Mouse (Mus musculus): ENCODE results near the gene Zfr. TPM values are rescaled to one million over a fixed set of nuclear protein-coding genes. Genes with fewer than 3 reads are reported as not detected.

Zfr gene
- polyA plus RNA-seq, 1 experiment from 2014 or later, result 114 TPM

DNA sequence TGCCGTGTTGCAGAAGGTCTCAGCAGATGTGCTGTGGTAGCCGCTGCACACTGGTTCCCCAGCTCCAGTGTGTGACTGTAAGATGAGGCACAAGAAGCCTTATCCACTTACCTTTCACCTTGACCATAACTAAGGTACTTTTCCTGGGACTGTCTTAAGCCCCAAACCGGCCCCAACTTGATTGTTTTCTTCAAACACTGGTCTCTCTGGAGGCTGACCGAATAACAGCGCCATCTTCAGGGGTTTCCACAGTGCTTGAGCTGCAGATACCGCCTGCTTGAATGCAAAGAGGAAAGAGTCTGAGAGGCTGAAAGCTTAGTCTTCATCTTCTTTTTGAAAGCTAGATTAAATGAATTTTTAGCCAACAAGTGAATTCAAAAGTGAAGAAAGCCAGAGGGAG, 113.8 kb downstream of the Zfr start:
- H3K4me1 ChIP-seq, result peaks cover 14% of the 10 kb centered on the region
- no peak for ATAC-seq (ENCODE audit: insufficient number of reproducible peaks, low FRiP score, low TSS enrichment, low read depth)
- H3K36me3 ChIP-seq, result peaks cover 20% of the 10 kb centered on the region
- no peaks in the 10 kb centered on the region for H3K9me3 ChIP-seq (replicated peaks)
- 78% methylated on average over 6 of the region's 6 CpGs for WGBS
- H3K27me3 ChIP-seq, result no peaks in the 10 kb centered on the region
- no peak overlapping the region for H3K4me3 ChIP-seq (replicated peaks)
- H3K9ac ChIP-seq, result no peak overlapping the region
- H3K4me2 ChIP-seq (replicated peaks), result no peak overlapping the region
- no peak overlapping the region for H3K27ac ChIP-seq (replicated peaks)

GRCm38 (mm10) chr15:12232429-12232828, 114.8 kb downstream of the Zfr start:
- Histone ChIP-seq H3K36me3 (peaks cover 27% of the 10 kb centered on the region), H3K9ac (no peak overlapping the region), H3K27me3 (no peaks in the 10 kb centered on the region), H3K4me2 (replicated peaks) (no peak overlapping the region), H3K4me3 (replicated peaks) (no peak overlapping the region), H3K27ac (replicated peaks) (peak overlapping the region; percentile 28; the same call in 1 of the 2 replicates), H3K9me3 (replicated peaks) (no peaks in the 10 kb centered on the region), H3K4me1 (peaks cover 14% of the 10 kb centered on the region)
- 49% methylated on average over 11 of the region's 11 CpGs for WGBS
- no peak for ATAC-seq (ENCODE audit: insufficient number of reproducible peaks, low FRiP score, low TSS enrichment, low read depth)

DNA sequence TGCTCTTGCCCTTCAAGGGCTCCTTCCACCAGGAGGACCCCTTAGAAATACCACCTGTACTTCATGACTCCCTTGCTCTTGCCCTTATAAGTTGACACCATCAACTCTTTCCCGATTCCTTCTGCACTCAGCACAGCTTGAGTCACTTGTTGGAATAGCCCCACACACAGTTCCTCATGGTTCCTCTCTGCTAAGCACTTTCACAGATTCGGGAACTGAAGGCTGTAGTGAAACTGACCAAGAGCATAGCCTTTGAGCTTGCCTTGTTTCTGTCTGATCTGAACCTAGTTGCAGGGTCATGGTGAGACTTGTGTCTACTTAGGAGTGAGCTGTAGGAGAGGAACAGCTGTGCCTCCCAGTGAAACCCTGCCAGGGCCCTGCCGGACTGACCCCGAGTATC, 115.4 kb downstream of the Zfr start:
- Histone ChIP-seq H3K9me3 (replicated peaks) (no peaks in the 10 kb centered on the region), H3K9ac (no peak overlapping the region), H3K36me3 (peaks cover 32% of the 10 kb centered on the region), H3K27ac (replicated peaks) (no peak overlapping the region), H3K4me1 (peaks cover 14% of the 10 kb centered on the region), H3K4me3 (replicated peaks) (no peak overlapping the region), H3K27me3 (no peaks in the 10 kb centered on the region), H3K4me2 (replicated peaks) (no peak overlapping the region)
- ATAC-seq (ENCODE audit: insufficient number of reproducible peaks, low FRiP score, low TSS enrichment, low read depth), result no peak
- 86% methylated on average over 4 of the region's 4 CpGs for WGBS

MicroRNAs within 50 kb of the gene (microRNA counts, 519-probe panel; counts per million panel counts)
- 1,575 counts per million, percentile 15 among the panel's probes with 10 or more counts for microRNA mmu-miR-1898

Small RNAs within 50 kb of the gene (microRNA-seq; reads per million reads assigned to microRNA genes)
- gene Mir1898 (ENCODE audit: borderline number of aligned reads), result not detected

Other genes starting within 250 kb of the Zfr start
- 5.3 and 5.6 TPM in 2 replicates for gene Npr3, start 210.5 kb upstream of the Zfr start, polyA plus RNA-seq (2015; fragmentation: Nextera tagmentation; extraction: Ambion mirVana)
- gene Sub1, start 120.8 kb upstream of the Zfr start, polyA plus RNA-seq (2015; fragmentation: Nextera tagmentation; extraction: Ambion mirVana), result 614 and 655 TPM in 2 replicates
- gene Mtmr12, start 87.2 kb downstream of the Zfr start, polyA plus RNA-seq (2015; fragmentation: Nextera tagmentation; extraction: Ambion mirVana), result 14.6 and 16.2 TPM in 2 replicates
- gene Golph3, start 203.6 kb downstream of the Zfr start, polyA plus RNA-seq (2015; fragmentation: Nextera tagmentation; extraction: Ambion mirVana), result 91.9 and 93.5 TPM in 2 replicates
- gene 1810049J17Rik, start 204.1 kb downstream of the Zfr start, polyA plus RNA-seq (2015; fragmentation: Nextera tagmentation; extraction: Ambion mirVana), result 2.6 TPM in 1 of 2 replicates, not detected in the other

All from embryonic facial prominence, embryonic 15.5 days (tissue).